Mouse (Mus musculus): Measurements from ENCODE around the gene Nxpe3.

Gene Nxpe3

GRCm38 (mm10) chr16:55835798-55836197 lies 59.3 kb downstream of the Nxpe3 start:
- DNase-seq = no peak

DNA sequence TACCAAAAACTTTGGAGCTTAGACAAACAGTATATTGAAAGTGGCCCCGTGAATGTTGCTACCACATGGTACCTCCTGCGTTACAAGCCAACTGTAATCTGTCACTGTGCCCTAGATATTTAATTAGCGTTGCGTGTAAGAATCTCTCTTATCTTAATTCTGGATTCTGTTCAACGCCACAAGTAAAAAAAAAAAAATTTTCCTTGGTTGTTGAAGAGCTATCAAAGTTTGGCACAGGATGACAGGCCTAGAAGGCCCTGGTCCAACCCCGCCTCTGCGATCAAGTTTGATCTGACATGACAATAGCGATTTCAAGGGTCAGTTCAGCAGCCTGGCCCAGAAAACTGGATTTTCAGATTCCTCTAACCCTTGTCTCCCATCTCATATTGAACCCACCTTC lies 62.5 kb downstream of the Nxpe3 start:
- no peak for DNase-seq

DNA sequence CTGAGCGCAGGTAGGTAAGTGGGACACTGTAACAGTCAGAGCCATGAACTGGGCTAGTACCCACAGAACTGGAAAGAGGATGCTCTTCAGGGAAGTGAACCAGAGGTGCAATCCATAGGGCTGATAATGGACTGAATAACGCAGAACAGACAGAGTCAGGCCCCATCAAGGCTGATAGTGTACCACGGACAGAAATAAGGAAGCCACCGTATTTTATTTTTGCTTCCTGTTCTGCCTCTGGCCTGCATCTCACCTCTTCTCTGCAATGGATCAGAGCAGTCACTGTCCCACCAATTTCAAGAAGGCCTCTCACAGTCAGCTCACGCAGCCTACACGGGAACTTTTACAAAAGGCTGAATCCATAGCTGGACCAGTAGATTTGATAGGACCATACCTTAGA lies 63.0 kb downstream of the Nxpe3 start:
- no peak for DNase-seq

GRCm38 (mm10) chr16:55831451-55831850 lies 63.6 kb downstream of the Nxpe3 start:
- DNase-seq = no peak

- DNase-seq = no peak
These were observed 71.5 kb downstream of the Nxpe3 start for GRCm38 (mm10) chr16:55823398-55824155.

DNA sequence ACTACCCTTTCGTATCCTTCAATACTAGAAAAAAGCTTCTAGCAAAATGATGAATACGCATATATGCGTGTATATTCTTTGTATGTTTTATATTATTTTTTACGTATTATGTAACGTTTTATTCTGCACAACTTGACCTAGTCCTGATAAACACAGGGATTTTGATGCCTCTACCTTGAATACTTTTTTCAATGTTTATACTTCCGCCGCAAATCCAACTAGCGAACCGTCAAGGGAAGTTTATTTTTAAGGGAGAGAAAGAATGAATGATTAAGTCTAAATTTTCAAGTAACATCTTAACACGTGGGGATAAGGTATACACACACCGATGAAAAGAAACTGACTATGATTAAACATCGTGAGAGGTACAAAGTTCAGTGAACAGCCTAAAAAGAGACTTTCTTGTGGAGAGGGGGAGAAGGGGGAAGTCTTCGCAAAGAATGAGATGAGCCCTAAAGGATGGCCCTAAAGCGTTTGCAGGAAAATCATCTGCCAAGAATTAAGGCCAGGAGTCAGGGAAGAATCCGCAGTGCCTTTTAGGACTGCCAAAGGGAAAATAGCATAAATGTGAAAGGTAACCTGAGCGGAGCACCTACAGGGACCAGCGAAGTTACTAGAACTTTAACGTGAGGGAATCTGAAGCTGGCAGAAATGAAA lies 72.2 kb downstream of the Nxpe3 start:
- no peak for DNase-seq

- peak; percentile 90 to 94 for DNase-seq
These were observed 72.9 kb downstream of the Nxpe3 start for GRCm38 (mm10) chr16:55821997-55822740.

DNA sequence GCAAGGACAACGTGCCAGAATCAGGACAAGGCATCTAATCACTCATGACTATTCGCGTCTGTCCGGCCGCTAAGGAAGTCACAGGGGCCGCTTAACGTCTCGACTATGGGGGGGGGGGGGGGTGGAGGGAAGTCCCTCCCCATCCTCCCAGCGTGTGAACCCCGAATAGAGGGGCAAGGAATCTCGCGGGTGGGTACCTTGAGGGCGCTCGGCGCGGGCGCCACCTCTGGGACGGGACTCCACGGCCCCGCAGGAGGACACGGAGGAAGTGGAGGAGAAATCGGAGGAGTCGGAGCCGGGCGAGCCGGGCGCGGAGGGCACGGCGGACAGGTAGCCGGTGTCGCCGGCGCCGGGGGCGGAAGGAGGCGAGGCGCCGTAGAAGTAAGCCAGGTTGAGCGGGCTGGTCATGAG lies 73.5 kb downstream of the Nxpe3 start:
- peak in 1 of 2 experiments; percentile 41 for DNase-seq

DNA sequence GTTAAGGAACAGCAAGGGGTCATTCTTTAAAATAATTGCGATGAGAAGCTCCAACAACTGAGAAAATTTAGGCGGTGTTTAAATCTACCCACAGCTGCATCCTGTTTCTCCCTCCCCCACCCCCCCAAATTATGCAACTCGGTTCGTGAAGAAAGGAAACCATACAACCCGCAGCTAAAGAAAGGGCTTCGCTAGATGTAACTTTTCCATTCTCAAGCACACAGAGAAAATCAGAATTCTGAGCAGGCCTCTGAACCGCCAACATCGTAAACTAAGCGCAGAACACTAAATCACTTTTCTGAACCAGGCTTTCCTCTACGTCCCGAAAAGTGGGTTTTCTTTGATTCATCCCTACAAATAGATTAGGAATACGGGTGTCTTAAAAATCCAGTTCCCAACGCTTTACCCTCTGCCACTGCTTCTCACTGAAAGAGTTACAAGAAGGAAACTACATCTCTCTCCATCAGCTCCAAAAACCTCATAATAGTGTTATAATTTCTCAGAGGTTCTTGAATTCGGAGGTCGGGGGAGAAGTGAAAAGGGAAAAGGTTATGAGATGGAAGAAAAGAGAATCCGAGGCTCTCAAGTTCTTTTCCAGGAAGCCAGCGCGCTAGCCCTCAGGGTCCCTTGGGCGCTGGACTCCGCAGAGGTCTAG lies 74.0 kb downstream of the Nxpe3 start:
- DNase-seq = no peak

DNA sequence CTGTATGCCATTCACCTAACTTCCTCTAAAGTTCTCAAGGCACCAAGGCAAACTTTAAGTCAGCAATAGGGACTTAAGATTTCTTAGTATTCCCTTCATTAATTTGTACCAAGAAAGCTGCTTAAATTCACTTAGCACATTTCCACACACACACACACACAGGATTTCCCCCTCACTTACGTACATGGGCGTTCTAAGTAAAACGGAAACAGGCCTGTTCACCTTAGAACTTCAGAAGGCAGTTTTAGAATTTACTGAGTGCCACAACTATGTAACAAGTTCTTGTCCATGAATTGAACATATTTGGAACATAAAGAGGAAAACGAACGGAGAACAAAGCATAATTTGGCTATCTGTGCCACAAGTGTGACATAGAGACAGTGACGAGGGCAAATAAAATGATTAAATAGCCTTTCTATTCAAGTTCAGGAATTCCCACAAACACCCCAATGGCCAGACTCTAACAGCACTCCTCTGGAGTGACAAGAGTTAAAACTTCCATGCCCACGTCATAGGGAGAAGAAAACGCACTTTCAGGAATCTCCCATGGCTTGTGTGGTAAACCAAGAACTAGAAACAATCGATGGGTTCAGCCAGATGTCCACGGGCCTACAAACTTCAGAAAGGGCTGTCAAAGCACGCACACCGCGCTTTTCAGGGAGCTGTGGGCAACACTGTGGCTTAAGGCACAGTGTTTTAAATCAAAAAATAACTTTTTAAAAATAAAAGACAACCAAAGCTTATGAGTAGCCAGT lies 74.7 kb downstream of the Nxpe3 start:
- no peak for DNase-seq

GRCm38 (mm10) chr16:55819186-55819861 lies 75.8 kb downstream of the Nxpe3 start:
- peak; percentile 41 for DNase-seq

GRCm38 (mm10) chr16:55817717-55818515 lies 77.2 kb downstream of the Nxpe3 start:
- DNase-seq = no peak

GRCm38 (mm10) chr16:55816202-55816941 lies 78.7 kb downstream of the Nxpe3 start:
- no peak for DNase-seq

DNA sequence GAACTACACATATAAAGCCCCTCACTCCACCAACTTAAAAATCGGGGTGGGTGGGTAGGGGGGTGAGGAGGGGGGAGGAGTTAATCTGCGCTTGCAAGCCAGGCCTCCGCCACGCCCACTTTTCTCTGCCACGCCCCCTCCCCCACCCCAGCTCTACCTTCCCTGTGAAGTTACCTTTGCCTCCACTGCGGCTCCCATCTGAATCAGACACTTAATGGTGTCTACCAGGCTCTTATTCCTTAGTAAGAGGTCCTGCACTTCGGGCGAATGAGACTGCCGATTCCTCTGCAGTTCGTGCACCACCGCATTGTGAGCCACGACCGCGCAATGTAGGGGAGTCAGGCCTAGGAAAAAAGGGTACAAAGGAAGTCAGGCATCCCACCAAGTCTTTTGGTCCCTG lies 79.6 kb downstream of the Nxpe3 start:
- DNase-seq = no peak

DNA sequence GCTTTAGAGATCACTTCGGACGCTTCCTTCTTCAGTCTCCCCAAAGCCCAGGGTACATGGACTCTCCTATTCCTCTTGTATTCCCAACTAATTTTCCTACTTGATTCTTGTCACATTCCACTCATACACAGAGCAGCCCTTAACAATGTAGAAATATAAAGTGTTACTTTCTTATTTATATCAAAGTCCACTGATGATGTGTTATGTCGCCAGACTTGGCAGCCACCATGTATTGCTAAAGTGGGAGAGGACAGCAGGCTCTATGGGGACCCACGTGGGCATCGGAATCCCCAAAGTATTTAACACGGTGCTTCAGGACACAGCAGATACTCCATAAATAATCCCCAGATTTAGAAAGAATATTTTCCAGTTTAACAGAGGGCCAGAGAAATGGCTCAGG lies 80.4 kb downstream of the Nxpe3 start:
- no peak for DNase-seq

DNA sequence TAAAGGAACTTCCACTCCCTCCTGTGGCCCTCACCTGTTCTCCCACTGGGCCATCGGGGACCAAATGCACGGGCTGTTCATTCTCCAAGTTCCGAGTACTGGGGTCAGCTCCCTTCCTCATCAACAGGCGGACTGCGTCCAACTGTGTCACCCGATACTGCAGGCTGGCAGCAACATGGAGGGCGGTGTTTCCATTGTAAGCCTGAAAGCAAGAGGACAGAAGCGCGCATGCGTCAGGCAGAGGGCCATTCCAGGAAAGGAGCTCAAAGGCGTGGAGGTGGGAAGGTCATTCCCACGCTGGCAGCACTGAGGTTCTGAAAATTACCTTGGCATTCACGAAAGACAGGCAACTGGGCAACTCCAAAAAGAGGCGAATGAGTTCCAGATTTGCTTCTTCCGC lies 81.2 kb downstream of the Nxpe3 start:
- DNase-seq = no peak

DNA sequence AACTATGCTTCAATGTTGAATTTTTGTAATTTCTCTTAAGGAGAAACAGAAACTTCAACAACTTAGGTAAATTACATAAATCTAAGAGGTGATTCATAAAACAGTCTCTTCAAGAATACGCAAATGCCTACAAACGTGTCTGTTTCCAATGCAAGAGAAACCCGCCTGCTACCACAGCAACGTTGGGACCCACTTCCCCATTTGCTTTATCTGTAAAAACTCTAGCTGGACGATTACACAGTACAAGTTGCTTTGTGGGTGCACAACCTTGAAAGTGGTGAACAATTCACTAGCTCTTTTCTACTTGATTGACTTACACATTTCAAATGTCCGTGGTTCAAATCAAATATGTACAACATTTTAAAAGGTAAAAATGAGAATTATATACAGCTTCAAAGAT lies 83.3 kb downstream of the Nxpe3 start:
- DNase-seq = no peak

GRCm38 (mm10) chr16:55809779-55810514 lies 85.1 kb downstream of the Nxpe3 start:
- DNase-seq = no peak

DNA sequence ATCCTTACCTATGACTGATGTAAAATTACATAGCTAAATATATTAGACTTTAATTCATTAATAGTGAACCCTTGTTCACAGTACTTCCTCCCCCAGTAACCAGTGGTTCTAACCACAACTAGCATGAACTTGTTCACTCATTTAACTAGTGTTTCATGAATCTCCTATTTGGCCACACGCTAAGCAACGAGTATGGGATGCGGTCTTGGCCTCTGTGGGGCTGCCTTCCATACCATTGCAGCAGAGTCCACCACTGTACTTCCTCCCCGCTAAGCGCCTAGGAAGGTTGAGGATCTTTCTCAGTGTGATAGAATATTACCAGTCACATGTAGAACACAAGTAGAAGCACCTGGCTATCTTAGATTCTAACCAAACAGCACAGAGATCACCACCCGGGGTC lies 85.7 kb downstream of the Nxpe3 start:
- DNase-seq = no peak

DNA sequence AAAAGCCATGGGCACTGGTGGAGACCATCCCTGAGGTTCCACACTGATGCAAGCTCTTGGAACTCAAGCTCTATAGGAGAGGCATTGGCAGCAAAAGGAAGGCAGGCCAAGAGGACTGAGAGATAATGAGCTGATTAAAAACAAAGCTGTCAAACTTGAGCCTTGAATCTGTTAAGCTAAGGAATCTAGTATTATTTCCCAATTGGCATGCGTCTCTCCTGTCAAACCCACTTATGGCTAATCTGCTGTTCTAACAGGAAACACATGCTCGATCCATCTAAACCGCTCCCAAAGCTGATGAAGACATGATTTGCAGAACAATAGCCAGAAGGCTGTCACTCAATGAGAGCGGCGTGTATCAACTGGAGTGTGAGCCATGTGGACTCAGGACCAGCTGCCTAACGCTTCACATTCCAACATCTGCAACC lies 87.6 kb downstream of the Nxpe3 start:
- no peak for DNase-seq
